Mouse (Mus musculus) frontal cortex, adult 2 months (tissue): ENCODE measurements around the gene Snrnp27. TPM values are rescaled to one million over a fixed set of nuclear protein-coding genes. Genes with fewer than 3 reads are reported as not detected.

ENCODE experiments used
- polyA plus RNA-seq: library from polyadenylated mRNA; depleted of rRNA; stranded (reverse); fragments of >200 nt; gene quantifications from 2 replicates; pipeline ENCODE4 v1.2.3, GENCODE M21; 2012; rRNA removed

The Snrnp27 gene
- polyA plus RNA-seq, 1 experiment, result 53.3 TPM

Other genes starting within 250 kb of the Snrnp27 start
- 18.9 and 19.1 TPM in 2 replicates for gene C87436, start 246.1 kb downstream of the Snrnp27 start, polyA plus RNA-seq
- 169 and 180 TPM in 2 replicates for gene Pcbp1, start 158.2 kb downstream of the Snrnp27 start, polyA plus RNA-seq
- gene Asprv1, start 56.4 kb downstream of the Snrnp27 start, polyA plus RNA-seq, result 2.9 and 3.4 TPM in 2 replicates
- gene Mxd1, start 15.4 kb downstream of the Snrnp27 start, polyA plus RNA-seq, result 20.0 and 20.5 TPM in 2 replicates
- gene Gmcl1, start 48.9 kb upstream of the Snrnp27 start, polyA plus RNA-seq, result 28.1 and 28.7 TPM in 2 replicates
- gene Anxa4, start 109.1 kb upstream of the Snrnp27 start, polyA plus RNA-seq, result 4.1 and 5.5 TPM in 2 replicates
- 115 and 139 TPM in 2 replicates for gene Aak1, start 165.0 kb upstream of the Snrnp27 start, polyA plus RNA-seq